Mouse (Mus musculus): Measurements from ENCODE around the gene Hoxd3. TPM values are rescaled to one million over a fixed set of nuclear protein-coding genes. Genes with fewer than 3 reads are reported as not detected.

The Hoxd3 gene
- polyA plus RNA-seq, 1 experiment from 2014 or later, result 1.5 TPM

DNA sequence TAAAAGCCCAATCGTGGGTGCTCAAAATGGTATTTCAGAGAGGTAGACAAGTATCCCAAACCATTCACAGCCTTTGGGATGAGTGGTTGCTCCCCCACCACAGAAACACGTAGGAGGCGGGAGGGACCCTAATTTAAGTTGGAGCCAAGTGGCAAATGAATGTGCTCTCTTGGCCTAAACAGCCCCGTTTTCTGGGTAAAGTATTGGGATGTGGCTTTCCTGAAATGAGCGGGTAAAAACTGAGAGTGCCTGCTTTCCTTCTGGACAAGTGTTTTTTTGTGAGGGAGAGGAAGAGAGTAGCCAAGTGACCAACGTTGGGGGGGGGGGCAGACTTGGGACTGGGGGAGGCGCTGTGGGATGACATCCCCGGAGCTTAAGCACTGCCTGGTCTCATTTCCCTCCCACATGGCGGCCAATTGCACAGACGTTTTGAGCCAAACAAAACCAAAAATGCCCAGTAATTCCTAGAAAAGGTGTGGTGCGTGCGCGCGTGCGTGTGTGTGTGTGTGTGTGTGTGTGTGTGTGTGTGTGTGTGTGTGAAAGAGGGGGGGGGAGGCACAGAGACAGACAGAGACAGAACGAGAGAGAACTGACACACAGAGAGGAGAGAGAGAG lies 691 bp upstream of the Hoxd3 start:
- Histone ChIP-seq H3K4me2 (peak overlapping the region; percentile 75), H3K9ac (replicated peaks) (peak overlapping the region; percentile 60; the same call in 1 of the 2 replicates), H3K4me3 (replicated peaks) (peak overlapping the region; percentile 55)

DNA sequence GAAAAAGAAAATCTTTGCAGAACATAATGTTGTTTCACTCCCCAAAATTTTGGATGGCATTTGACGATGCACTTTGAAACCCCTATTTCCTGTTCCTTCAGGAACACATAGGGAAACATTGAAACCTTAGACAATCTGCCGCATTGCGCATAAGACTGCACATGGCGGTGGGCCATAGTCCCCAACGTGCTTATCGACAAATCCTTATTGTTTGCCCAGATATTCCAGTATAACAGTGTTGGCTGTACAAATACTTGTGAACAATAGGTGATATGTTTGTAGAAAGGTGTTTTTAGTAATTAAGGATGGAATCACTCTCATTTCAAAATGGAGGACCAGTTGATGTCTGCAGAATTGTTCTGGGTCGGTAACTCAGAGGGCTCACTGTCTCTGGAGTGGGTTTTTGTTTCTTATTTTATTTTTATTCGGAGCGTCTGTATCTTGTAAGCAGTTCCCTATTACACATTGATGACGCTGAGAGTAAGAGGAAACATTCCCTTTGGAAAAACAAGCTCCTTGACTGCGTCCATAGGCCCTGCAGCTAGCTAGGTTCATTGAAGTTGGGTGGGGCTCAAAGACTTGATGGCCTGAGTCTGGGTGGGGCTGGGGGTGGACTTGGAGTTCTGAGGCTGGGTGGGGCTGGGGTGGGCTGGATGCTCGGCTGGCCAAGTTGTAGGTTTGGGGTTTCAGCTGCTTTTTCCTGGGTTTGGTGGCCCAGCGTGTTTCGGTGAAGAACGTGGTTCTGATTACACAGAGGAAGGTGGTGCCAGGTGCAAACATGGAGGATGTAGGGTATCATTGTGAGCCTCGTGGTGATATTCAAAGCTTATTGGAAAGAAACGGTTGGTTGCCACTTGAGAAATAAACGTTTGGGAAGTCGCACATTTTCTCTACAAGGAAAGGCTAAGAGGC lies 1.8 kb downstream of the Hoxd3 start:
- Histone ChIP-seq H3K9ac (replicated peaks) (no peak overlapping the region), H3K27ac (no peak overlapping the region), H3K27me3 (peaks cover 84% of the 10 kb centered on the region), H3K9me3 (no peaks in the 10 kb centered on the region), H3K4me1 (replicated peaks) (peaks cover 48% of the 10 kb centered on the region), H3K36me3 (no peaks in the 10 kb centered on the region), H3K4me2 (peak overlapping the region; percentile 75), H3K4me3 (replicated peaks) (peak overlapping the region; percentile 55)
- ATAC-seq (ENCODE audit: insufficient number of reproducible peaks, insufficient read depth, low FRiP score, low TSS enrichment, low read depth), result no peak
- WGBS, result 2% methylated on average over 19 of the region's 19 CpGs

More for the DNA sequence above, 691 bp upstream of the Hoxd3 start:
- Histone ChIP-seq H3K27me3 (peaks cover 86% of the 10 kb centered on the region), H3K27ac (no peak overlapping the region), H3K4me1 (replicated peaks) (peaks cover 47% of the 10 kb centered on the region), H3K36me3 (no peaks in the 10 kb centered on the region), H3K9me3 (no peaks in the 10 kb centered on the region)
- no peak for ATAC-seq (ENCODE audit: insufficient number of reproducible peaks, insufficient read depth, low FRiP score, low TSS enrichment, low read depth)
- WGBS, result 2% methylated on average over 16 of the region's 16 CpGs

DNA sequence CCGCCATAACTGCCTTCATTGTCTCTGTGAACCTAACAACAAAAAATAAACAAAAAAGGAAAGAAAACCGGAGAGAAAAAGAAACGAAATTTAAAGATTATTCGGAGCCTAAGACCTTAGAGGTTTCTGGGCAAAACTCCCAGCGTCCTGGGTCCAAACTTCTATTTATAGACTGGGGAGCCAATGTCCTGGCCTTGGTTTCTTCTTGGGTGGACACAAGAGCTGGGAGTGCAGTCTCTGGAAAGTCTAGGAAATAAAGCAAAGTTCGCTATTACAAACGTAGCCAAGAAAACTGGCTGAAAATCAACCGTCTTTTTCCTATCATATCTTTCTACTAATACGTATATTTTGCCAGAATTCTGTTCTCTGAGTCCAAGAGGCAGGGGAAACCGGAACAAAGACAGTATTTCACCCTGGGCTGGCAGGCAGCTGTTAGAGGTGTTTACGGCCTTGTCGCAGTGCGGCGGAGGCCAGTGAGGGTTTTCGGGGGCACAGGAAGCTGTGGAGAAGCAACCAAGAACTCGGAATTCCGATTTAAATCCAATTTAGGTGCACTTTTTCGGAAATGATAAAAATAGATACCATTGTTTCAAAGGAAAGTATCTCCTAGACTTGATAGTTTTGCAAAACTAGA lies 2.5 kb downstream of the Hoxd3 start:
- Histone ChIP-seq H3K27me3 (peaks cover 83% of the 10 kb centered on the region), H3K9me3 (no peaks in the 10 kb centered on the region), H3K9ac (replicated peaks) (no peak overlapping the region; the same call in 1 of the 2 replicates), H3K4me1 (replicated peaks) (peaks cover 43% of the 10 kb centered on the region), H3K4me3 (replicated peaks) (peak overlapping the region; percentile 55), H3K36me3 (no peaks in the 10 kb centered on the region), H3K4me2 (peak overlapping the region; percentile 75), H3K27ac (0 out of 2 replicates have a peak overlapping the region, but pooled peaks have one; percentile 35)
- 2% methylated on average over 18 of the region's 18 CpGs for WGBS
- no peak for ATAC-seq (ENCODE audit: insufficient number of reproducible peaks, insufficient read depth, low FRiP score, low TSS enrichment, low read depth)

DNA sequence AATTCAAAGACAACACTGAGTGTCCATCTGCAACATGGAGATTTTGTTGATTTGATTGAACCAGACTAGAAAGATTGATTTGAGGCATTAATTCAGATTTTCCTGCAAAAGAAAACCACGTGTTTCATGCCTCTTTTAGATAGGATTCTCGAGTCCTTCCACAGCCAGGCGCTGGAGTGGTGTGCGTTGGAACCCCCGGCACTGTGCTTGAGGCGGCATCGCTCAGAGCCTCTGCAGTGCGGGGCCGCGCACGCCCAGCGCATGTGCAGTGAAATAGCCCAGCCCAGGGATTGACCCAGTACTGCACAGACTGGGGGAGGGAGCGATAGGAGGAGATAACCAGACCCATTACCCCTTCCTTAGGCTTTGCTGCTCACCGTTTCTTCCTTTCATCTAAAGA lies 3.2 kb downstream of the Hoxd3 start:
- Histone ChIP-seq H3K9me3 (no peaks in the 10 kb centered on the region), H3K27ac (no peak overlapping the region), H3K4me2 (peak overlapping the region; percentile 75), H3K4me3 (replicated peaks) (peak overlapping the region; percentile 55), H3K36me3 (no peaks in the 10 kb centered on the region), H3K4me1 (replicated peaks) (peaks cover 43% of the 10 kb centered on the region), H3K27me3 (peaks cover 83% of the 10 kb centered on the region), H3K9ac (replicated peaks) (no peak overlapping the region; the same call in 1 of the 2 replicates)
- ATAC-seq (ENCODE audit: insufficient number of reproducible peaks, insufficient read depth, low FRiP score, low TSS enrichment, low read depth), result no peak
- 2% methylated on average over 14 of the region's 14 CpGs for WGBS

DNA sequence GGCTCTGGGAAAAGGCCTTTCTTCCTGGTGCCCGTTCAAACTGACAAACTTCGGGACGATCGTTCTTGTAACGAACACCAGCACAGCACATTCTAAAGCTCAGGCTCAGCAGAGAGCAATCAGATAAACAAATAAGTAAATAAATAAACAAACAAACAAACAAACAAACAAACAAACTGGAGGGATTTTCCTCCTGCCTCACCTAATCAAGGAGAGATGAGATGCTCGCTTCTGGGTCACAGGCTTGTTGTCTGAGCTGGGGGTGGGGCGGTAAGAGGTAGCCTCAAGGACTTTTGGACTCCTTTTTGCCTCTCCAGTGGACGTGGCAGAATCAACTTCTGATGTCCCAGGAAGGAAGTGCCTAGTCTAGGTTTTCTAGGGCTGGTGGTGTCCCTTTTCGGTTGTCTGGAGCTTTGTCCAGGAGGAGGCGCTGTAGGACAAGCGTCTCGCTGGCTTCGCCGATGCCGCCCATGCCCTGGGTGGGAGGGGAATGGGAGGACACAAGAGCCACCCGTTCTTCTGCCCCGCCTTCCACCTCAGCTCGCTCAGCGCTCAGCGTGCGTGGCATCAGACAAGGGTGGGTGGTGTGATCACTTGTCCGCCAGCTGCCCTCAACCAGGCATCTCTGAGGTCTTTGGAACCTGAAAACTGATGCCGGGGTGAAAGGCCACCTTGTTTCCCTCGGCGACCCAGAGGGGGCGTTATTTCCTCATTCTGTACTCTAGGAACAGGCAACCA lies 3.9 kb downstream of the Hoxd3 start:
- Histone ChIP-seq H3K27ac (no peak overlapping the region), H3K4me1 (replicated peaks) (peaks cover 43% of the 10 kb centered on the region), H3K36me3 (no peaks in the 10 kb centered on the region), H3K4me2 (peak overlapping the region; percentile 75), H3K9ac (replicated peaks) (no peak overlapping the region), H3K27me3 (peaks cover 83% of the 10 kb centered on the region), H3K4me3 (replicated peaks) (peak overlapping the region; percentile 22), H3K9me3 (no peaks in the 10 kb centered on the region)
- WGBS, result 2% methylated on average over 26 of the region's 26 CpGs
- 0 out of 2 replicates have a peak, but pooled peaks have one; percentile 53 for ATAC-seq (ENCODE audit: insufficient number of reproducible peaks, insufficient read depth, low FRiP score, low TSS enrichment, low read depth)

DNA sequence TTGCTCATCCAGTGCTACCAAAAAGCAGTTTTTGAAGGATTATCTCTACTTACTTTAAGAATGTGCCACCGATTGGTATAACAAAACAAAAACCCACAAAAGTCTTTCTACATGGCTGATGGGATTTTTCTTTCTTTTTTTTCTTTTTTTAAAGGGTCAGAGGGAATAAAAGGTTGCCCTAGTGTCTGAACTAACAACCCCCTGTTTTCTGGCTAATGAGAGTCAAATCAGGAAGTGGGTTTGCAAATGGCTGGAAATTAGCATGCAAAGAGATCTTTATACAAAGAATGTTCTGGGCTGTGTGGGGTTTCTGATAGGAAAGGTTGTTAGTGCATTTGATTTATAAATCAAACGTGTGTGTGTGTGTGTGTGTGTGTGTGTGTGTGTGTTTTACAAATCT lies 8.7 kb downstream of the Hoxd3 start:
- no peak for ATAC-seq (ENCODE audit: insufficient number of reproducible peaks, insufficient read depth, low FRiP score, low TSS enrichment, low read depth)
- H3K4me3 ChIP-seq (replicated peaks), result no peak overlapping the region
- H3K4me1 ChIP-seq (replicated peaks), result peaks cover 36% of the 10 kb centered on the region
- peaks cover 87% of the 10 kb centered on the region for H3K27me3 ChIP-seq
- no peak overlapping the region for H3K27ac ChIP-seq
- WGBS, result 11% methylated on average over 2 of the region's 2 CpGs
- H3K36me3 ChIP-seq, result no peaks in the 10 kb centered on the region
- no peak overlapping the region for H3K4me2 ChIP-seq
- H3K9me3 ChIP-seq, result no peaks in the 10 kb centered on the region
- no peak overlapping the region for H3K9ac ChIP-seq (replicated peaks)

DNA sequence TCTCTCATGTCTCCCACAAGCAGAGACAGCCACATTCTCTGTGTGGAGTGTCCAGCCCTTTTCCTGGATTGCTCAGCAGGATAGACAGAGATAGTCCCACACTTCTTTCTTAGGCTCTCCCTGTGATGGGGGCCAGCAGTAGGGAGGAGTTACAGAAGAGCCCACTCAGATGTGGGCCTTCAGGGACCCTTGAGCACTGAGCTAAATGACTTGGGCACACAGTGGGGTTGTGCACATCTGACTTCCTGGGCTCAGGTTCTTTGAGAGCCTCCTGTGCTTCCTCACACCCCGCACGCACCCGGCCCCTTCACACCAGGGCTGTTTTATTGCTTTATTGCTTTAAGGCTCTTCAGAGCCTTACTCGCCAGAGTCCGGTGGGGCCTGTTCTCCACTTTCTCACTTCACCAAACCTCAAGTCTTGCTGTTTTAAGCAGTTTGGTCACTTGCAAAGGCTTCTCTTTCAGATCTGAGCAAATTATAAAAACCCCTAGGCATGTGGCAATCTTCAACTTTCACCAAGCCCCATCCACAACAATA lies 9.3 kb downstream of the Hoxd3 start:
- Histone ChIP-seq H3K9me3 (no peaks in the 10 kb centered on the region), H3K4me1 (replicated peaks) (peaks cover 30% of the 10 kb centered on the region), H3K4me3 (replicated peaks) (no peak overlapping the region), H3K4me2 (no peak overlapping the region), H3K27me3 (peaks cover 90% of the 10 kb centered on the region), H3K9ac (replicated peaks) (no peak overlapping the region), H3K27ac (no peak overlapping the region), H3K36me3 (no peaks in the 10 kb centered on the region)
- WGBS, result 5% methylated on average over 5 of the region's 5 CpGs
- no peak for ATAC-seq (ENCODE audit: insufficient number of reproducible peaks, insufficient read depth, low FRiP score, low TSS enrichment, low read depth)

DNA sequence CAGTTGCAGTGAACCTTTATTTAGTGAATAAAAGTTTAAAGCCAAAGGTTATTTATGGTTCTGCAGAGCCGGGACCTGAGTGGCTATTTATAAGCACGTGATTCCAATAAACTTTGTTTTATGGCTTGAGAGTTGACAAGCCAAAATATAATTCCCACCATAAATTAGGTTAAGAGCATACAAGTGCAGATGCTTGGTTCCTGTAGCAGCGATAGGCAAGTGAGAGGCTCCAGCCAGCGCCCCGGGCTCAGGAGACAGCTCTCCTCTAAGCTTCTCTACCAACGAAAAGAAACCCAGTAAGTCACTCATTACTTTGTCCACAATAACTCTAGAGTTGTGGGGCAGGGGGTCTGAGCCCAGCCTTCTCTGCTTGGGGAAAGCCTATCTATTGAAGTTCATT lies 10.2 kb downstream of the Hoxd3 start:
- no peak for ATAC-seq (ENCODE audit: insufficient number of reproducible peaks, insufficient read depth, low FRiP score, low TSS enrichment, low read depth)
- under 1% methylated on average over 6 of the region's 6 CpGs for WGBS
- H3K4me3 ChIP-seq (replicated peaks), result no peak overlapping the region
- peaks cover 29% of the 10 kb centered on the region for H3K4me1 ChIP-seq (replicated peaks)
- H3K9me3 ChIP-seq, result no peaks in the 10 kb centered on the region
- peaks cover 92% of the 10 kb centered on the region for H3K27me3 ChIP-seq
- H3K9ac ChIP-seq (replicated peaks), result no peak overlapping the region
- no peak overlapping the region for H3K27ac ChIP-seq
- no peak overlapping the region for H3K4me2 ChIP-seq
- H3K36me3 ChIP-seq, result no peaks in the 10 kb centered on the region

DNA sequence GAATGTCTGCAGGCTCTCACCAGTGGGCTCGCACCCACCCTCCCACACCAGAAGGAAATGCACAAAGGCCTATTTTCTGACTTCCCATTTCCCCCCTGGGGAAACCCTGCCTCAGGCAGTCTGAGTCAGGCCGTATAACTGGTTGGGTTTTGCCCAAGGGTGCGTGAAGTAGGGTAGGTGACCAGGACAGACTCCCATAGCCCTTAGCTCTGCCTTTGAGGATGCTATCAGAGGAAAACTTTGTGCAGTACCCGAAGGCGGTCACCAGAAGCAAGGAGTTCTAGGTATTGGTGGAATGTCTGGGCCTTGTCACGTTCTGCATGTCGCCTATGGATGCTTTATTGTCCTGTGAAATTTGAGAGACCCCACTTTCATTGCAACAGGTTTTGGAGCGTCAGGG lies 11.2 kb downstream of the Hoxd3 start:
- Histone ChIP-seq H3K27me3 (peaks cover 96% of the 10 kb centered on the region), H3K4me1 (replicated peaks) (peaks cover 39% of the 10 kb centered on the region), H3K36me3 (no peaks in the 10 kb centered on the region), H3K4me3 (replicated peaks) (no peak overlapping the region), H3K9ac (replicated peaks) (no peak overlapping the region), H3K9me3 (no peaks in the 10 kb centered on the region), H3K27ac (no peak overlapping the region), H3K4me2 (no peak overlapping the region)
- ATAC-seq (ENCODE audit: insufficient number of reproducible peaks, insufficient read depth, low FRiP score, low TSS enrichment, low read depth), result no peak
- WGBS, result 22% methylated on average over 8 of the region's 8 CpGs

DNA sequence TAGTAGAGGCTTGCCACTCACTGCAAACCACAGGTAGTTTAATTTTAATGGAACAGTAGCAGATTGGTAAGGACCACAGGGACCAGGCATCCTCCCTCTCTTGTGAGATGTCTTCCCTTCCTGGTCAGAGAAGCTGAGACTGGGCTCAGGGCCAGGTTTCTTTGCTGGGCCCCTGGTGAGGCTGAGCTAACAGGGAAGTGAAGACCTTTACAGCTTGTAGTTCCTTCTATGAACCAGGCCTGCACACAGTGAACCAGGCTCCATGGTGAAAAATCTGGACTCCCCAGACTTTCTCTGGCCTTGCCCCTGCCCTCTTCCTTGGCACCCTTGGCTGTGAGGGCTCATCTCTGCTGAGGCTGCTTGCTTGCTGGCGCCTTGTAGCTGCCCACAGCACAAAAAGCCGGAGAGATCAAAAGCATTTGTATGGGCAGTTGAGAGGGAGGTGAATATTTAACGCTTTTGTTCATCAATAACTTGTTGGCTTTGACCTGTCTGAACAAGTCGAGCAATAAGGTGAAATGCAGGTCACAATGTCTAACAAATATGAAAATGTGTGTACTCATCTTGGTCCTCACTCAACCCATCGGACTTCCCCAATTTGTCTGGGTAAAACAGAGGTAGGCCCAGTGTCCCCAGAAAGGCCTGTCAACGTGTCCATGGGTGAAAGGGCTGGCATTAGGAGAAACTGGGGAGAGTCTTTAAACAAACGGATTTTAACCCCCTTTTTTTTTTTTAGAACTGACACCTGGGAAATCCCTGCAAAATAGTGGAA lies 12.7 kb downstream of the Hoxd3 start:
- no peak overlapping the region for H3K4me3 ChIP-seq (replicated peaks)
- H3K9ac ChIP-seq (replicated peaks), result no peak overlapping the region
- no peaks in the 10 kb centered on the region for H3K9me3 ChIP-seq
- no peak overlapping the region for H3K4me2 ChIP-seq
- H3K36me3 ChIP-seq, result no peaks in the 10 kb centered on the region
- no peak for ATAC-seq (ENCODE audit: insufficient number of reproducible peaks, insufficient read depth, low FRiP score, low TSS enrichment, low read depth)
- H3K27me3 ChIP-seq, result peaks cover 96% of the 10 kb centered on the region
- H3K4me1 ChIP-seq (replicated peaks), result peaks cover 45% of the 10 kb centered on the region
- WGBS, result 36% methylated on average over 7 of the region's 7 CpGs
- H3K27ac ChIP-seq, result no peak overlapping the region

All from limb, embryonic 12.5 days (tissue).